Mouse (Mus musculus) adrenal gland, adult 8-10 months (tissue): Measurements from ENCODE around the gene Nrxn3. TPM values are rescaled to one million over a fixed set of nuclear protein-coding genes. Genes with fewer than 3 reads are reported as not detected.

ENCODE experiments used
- DNase-seq: peaks from one replicate; pipeline ENCODE4 v3.0.0; 2022
- total RNA-seq, 4 experiments: library from RNA; stranded (reverse); gene quantifications; 2 replicates each; pipeline ENCODE4 v1.2.4; 2022

Nrxn3 gene
- total RNA-seq, 4 experiments from 2014 or later: 0.17 to 0.49 (median 0.32) TPM

DNA sequence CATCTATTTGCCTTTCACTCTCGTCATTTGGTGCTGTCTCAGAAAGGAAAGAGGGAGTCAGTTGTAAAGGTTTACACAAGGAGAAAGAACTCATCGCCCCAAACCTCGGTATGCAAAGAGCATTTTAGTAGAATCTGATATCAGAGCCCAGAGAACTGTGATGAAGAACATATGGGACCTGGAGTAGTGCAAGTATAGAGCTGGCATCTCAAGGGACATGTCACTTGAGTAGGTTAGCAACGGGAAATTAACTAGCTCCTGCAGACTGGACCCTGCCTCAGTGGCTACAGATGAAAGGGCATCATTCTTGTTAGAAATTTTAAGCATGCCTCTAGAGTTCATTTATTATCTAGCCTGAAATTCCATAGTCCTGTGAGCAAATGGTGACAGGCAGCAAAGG, 1099.5 kb downstream of the Nrxn3 start:
- no peak for DNase-seq

- DNase-seq: no peak
Measured at GRCm38 (mm10) chr12:89829927-89830326, 1107.3 kb downstream of the Nrxn3 start.

- no peak for DNase-seq
Measured at GRCm38 (mm10) chr12:89830350-89830749, 1107.7 kb downstream of the Nrxn3 start.

DNA sequence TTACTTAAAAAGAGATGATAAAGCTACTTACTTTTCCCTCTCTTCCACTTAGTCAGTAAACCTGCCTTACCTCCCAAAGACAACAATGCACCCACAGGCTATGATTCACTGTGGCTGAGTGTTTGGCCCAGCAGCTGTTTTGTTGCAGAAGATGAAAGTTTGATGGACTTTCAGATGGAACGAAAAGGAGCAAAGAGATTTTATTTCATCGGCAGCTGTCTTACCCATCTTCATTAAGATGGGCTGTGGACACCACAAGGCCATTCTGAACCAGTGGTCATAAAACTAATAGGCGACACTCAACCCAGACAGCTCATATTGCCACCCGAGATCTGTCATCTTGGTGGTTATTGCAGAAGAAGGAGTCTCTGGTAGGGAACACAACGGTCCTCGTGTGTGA, 1108.6 kb downstream of the Nrxn3 start:
- DNase-seq: no peak

- DNase-seq: no peak
Measured at GRCm38 (mm10) chr12:89836271-89836670, 1113.6 kb downstream of the Nrxn3 start.

DNA sequence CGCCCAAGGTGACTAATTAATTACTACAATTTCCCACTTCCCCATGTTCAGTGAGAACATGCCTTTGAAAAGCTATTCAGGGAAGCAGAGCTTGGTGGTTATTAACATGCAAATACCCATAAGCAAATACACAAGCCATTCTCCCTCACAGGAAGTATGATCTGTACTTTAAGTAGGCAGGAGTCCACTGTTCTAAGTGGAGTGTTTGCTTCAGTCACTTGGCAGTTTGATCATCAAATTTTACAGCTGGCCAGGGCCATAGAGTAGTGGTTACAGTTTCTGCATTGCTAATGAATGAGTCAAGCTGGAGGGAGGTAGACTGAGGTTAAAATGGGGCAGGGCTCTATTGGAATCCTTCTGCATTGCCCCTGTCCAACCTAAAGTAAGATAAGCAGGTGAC, 1120.2 kb downstream of the Nrxn3 start:
- DNase-seq: no peak

GRCm38 (mm10) chr12:89848116-89848515, 1125.4 kb downstream of the Nrxn3 start:
- DNase-seq: no peak

DNA sequence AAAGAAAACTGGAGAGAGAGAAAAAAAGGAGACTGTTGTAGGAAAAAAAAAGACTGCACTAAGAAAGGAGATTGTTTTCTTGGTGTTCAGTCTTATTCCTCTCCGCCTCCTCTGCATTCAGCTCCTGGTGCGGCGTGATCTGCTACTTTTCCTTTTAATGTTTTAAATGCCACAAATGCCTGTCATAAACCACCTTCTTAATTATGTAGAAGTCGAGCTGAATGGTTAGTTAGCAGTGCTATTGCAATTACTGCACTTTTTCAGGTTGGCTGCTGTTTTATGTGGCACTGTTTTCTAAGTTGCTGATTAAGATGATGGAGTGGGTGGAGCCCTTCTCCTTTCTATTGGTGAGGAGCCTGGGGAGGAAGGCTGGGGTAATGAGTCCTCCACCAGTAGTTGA, 1131.7 kb downstream of the Nrxn3 start:
- no peak for DNase-seq

- DNase-seq: no peak
Measured at GRCm38 (mm10) chr12:89867124-89867523, 1144.4 kb downstream of the Nrxn3 start.

- no peak for DNase-seq
Measured at GRCm38 (mm10) chr12:89882617-89883370, 1160.1 kb downstream of the Nrxn3 start.

DNA sequence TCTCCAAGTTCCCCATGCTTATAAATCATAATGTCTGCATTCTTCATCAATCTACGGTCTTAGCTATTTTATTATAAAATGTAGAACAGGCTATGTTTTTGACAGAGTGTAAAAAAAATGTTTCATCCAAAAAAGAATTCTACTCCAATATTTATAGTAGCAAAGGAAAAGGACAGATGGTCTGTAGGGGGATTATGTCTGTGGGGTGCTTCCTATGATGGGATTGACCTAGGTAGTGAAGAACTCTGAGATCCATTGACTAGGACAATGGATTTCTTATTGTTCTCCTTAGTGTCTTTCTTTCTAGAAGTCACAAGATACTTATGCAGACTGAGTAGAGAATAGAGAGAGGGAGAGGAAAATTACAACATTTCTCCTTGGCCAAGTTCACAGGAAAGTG, 1161.9 kb downstream of the Nrxn3 start:
- DNase-seq: no peak

- DNase-seq: peak; percentile 2
Measured at GRCm38 (mm10) chr12:89888647-89889046, 1166.0 kb downstream of the Nrxn3 start.

DNA sequence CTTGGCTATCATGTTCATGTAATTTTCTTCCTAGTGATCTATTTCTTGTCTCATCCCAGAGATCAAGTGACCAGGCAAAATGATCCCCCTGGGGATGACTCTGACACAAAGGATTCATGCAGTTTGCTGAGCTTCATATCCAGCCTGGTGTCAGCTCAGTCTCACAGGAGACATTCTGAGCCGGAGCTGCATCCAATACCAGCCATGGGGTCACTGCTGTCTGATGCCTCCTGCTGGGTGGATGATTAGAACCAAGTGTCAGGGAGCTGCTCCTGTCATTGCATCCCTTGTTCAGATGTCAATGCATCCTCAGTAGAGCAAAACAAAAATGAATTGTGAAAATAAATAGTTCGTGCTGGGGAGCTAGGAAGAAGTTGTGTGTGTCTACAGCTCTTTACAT, 1174.2 kb downstream of the Nrxn3 start:
- DNase-seq: no peak

GRCm38 (mm10) chr12:89909578-89909977, 1186.9 kb downstream of the Nrxn3 start:
- DNase-seq: no peak

DNA sequence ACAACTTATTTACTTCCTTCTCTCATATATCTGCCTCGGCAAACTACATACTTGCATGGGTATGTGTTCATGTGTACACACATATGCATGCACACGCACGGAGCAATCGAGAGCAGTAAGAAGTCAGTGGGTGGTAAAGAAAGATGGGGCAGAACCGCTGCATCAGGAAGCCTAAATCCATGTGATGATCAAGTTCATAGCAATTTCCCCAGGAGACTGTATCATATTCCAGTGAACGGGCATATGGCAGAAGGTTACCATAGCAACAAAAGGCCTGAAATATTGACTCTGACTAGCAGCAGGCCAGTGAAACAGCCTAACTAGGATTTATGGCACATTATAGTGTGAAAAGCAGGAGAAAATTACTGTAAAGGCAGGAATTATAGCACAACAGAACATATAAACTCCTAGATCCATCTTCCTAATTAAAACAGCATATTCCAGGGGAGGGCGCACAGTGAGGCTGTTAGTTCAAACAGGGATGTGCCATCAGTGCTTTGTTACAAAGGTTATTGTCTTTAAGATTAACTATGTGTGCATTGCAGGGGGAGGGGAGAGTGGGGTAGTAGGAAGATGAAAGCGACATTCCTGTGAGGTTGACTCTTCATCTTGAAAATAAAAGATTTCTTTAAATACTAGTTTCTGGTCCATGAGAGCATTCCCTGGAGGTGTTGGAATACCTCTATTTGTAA, 1195.6 kb downstream of the Nrxn3 start:
- no peak for DNase-seq

GRCm38 (mm10) chr12:89932338-89932737, 1209.7 kb downstream of the Nrxn3 start:
- no peak for DNase-seq

DNA sequence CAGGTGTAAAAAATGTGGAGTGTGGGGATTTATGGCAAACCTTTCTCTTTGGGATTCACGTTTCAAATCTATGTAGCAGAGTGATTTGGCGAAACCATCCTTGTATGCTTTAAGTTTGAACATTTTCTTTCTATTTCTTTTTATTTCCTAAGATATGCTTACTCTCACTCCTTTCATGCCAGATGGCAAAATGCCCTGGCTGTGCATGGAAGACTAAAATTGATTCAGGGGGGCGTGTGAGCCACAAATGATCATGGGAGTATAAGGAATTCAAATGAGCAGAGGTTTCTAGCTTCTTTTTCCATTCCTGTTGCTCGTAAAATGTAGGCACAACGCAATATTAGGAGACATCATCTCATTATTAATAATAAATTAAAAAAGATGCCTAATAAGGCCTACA, 1211.0 kb downstream of the Nrxn3 start:
- no peak for DNase-seq

DNA sequence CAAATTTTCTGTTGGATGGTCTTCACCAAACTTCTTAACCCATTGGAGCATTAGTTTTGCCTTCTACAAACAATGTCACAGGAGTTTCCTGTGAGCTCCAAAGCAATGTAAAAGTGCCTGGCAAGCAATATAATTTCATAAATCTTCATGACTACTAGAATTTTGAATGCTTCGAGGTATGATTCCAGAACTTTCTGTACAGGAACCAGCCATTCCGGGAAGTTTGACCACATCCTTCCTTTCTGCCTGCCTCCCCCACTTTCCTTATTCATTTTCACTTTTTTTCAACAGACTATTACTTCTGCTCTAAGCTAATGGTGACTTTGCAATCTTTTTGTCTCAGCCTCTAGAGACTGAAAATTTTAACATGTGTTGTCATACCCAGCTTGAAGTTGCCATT, 1218.1 kb downstream of the Nrxn3 start:
- DNase-seq: no peak

DNA sequence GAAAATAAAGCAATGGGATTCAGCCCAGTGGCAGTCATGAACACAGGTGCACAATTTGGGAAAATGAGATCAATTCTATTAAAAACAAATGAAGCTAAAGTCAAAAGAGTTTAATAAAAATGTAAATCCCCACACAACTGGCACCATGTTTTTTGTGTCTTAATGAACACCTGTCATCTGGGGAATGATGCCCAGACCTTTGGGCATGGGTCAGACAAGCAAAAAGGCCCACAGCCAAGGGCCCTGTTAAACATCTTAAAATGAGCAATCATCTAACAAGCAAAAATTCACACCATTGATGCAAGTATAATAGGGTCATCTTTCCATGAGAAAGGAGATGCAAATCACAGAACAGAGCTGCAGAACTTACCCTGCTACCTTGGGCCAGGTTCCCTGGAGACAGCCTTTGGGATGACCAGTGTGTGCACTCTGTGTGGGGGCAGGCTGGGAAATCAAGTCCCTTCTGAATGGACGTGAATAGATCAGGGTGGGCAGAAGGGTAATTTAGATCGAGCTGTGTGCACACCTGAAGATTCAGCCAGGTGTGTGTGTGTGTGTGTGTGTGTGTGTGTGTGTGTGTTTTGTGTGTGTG, 1223.3 kb downstream of the Nrxn3 start:
- no peak for DNase-seq

GRCm38 (mm10) chr12:89946522-89946921, 1223.8 kb downstream of the Nrxn3 start:
- no peak for DNase-seq

GRCm38 (mm10) chr12:89953237-89953636, 1230.6 kb downstream of the Nrxn3 start:
- no peak for DNase-seq

DNA sequence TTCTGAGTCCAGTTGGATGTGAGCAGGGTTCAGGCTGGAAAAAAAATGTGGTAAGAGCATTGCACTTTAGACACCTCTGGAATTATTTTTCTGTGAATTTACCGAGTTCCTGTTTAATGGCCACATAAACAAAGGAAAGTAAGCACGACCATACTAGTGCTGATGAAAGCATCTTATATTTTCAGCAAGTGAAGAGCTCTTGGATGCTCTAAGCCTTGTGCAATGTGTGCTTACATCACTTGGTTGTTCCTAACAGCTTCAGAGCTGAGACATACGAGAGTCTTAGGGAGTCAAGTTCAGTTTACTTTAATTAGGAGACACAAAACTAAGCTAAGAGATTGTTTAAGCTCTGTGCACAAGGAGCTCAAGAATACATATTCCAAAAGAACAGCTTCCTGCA, 1231.0 kb downstream of the Nrxn3 start:
- DNase-seq: no peak

DNA sequence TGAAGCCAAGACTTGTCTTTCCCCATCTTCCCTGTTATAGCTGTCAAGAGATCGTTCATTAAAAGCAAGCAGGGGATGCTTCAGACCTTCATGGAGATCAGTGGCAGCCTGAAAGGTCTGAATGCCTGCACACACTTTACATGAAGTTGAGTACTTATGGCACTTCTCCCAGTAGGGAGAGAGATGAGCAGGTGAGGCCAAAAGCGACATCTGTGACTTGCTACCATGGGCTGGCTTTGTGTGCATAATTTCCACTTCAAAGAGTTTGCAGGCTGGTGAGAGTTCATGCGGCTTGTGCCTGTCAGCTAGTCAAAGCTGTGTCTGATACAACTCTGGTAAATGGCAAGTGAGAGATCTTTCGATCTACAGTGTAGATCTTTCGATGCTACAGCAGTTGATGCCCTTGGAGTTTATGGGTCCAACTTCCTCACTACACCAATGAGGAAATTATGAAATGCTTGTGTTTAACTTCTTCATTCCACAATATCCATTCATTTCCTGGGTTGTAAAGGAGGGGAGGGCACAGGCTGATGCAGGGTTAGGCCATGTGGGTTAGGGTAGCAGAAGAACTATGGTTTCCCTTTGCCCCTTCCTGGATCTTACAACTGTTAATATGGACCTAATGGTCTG, 1231.9 kb downstream of the Nrxn3 start:
- DNase-seq: no peak
